Mouse (Mus musculus): ENCODE data around the gene Zfp322a.

GRCm38 (mm10) chr13:23401683-23402527 lies 32.9 kb upstream of the Zfp322a start:
- TF ChIP-seq GATA1 (IDR thresholded peaks at IDR 0.05; ENCODE audit: low read length) (no peak), TAL1 (IDR thresholded peaks at IDR 0.05; ENCODE audit: low read length) (no peak)
